Mouse (Mus musculus): ENCODE results near the gene Akr1b10. TPM values are rescaled to one million over a fixed set of nuclear protein-coding genes. Genes with fewer than 3 reads are reported as not detected.

The Akr1b10 gene
- polyA plus RNA-seq, 1 experiment: 38.2 TPM

- Histone ChIP-seq H3ac (ENCODE audit: control insufficient read depth, insufficient read length) (no peak overlapping the region), H3K79me2 (ENCODE audit: control insufficient read depth, insufficient read depth) (no peaks in the 10 kb centered on the region), H3K27me3 (ENCODE audit: control insufficient read depth, insufficient read depth, insufficient read length) (no peaks in the 10 kb centered on the region), H3K4me3 (no peak overlapping the region), H3K36me3 (ENCODE audit: control insufficient read depth, insufficient read depth) (peaks cover 29% of the 10 kb centered on the region), H3K4me2 (ENCODE audit: low read depth) (no peak overlapping the region)
- TF ChIP-seq REST (IDR thresholded peaks at IDR 0.05; ENCODE audit: insufficient read depth, insufficient read length) (no peak), MAX (IDR thresholded peaks at IDR 0.05; ENCODE audit: low read depth) (no peak), MYOD1 (IDR thresholded peaks at IDR 0.05; ENCODE audit: control insufficient read depth in 1 of 3, insufficient read length in 2 of 3, low read depth in 2 of 3) (no peak), POLR2A (IDR thresholded peaks at IDR 0.05; ENCODE audit: insufficient read length, low read depth) (no peak), CEBPB (IDR thresholded peaks at IDR 0.05; ENCODE audit: insufficient read depth, poor library complexity, severe bottlenecking) (no peak), TCF12 (IDR thresholded peaks at IDR 0.05; ENCODE audit: insufficient read depth, poor library complexity, severe bottlenecking) (no peak), E2F4 (IDR thresholded peaks at IDR 0.05; ENCODE audit: insufficient read depth) (no peak), SRF (IDR thresholded peaks at IDR 0.05; ENCODE audit: control insufficient read depth, insufficient read length, low read depth) (no peak), TCF3 (IDR thresholded peaks at IDR 0.05; ENCODE audit: insufficient read length, low read depth) (no peak), USF1 (IDR thresholded peaks at IDR 0.05; ENCODE audit: low read depth) (no peak), POLR2AphosphoS2 (IDR thresholded peaks at IDR 0.05; ENCODE audit: insufficient read length, low read depth) (no peak), MYOG (IDR thresholded peaks at IDR 0.05; ENCODE audit: control insufficient read depth in 1 of 3, insufficient read depth in 1 of 3, insufficient read length in 2 of 3, low read depth in 2 of 3) (no peak)
Observed at GRCm38 (mm10) chr6:34399606-34400220, 15.7 kb downstream of the Akr1b10 start.

GRCm38 (mm10) chr6:34400696-34401095 is 16.7 kb downstream of the Akr1b10 start:
- no peak overlapping the region for H3K4me3 ChIP-seq
- H3K4me2 ChIP-seq (ENCODE audit: low read depth): no peak overlapping the region
- no peaks in the 10 kb centered on the region for H3K79me2 ChIP-seq (ENCODE audit: control insufficient read depth, insufficient read depth)
- H3K27me3 ChIP-seq (ENCODE audit: control insufficient read depth, insufficient read depth, insufficient read length): no peaks in the 10 kb centered on the region
- H3K36me3 ChIP-seq (ENCODE audit: control insufficient read depth, insufficient read depth): peaks cover 27% of the 10 kb centered on the region
- TF ChIP-seq POLR2AphosphoS2 (IDR thresholded peaks at IDR 0.05; ENCODE audit: insufficient read length, low read depth): no peak
- no peak for TF ChIP-seq MYOG (IDR thresholded peaks at IDR 0.05; ENCODE audit: control insufficient read depth in 1 of 3, insufficient read depth in 1 of 3, insufficient read length in 2 of 3, low read depth in 2 of 3)
- TF ChIP-seq TCF3 (IDR thresholded peaks at IDR 0.05; ENCODE audit: insufficient read length, low read depth): no peak
- TF ChIP-seq CEBPB (IDR thresholded peaks at IDR 0.05; ENCODE audit: insufficient read depth, poor library complexity, severe bottlenecking): no peak
- no peak for TF ChIP-seq MAX (IDR thresholded peaks at IDR 0.05; ENCODE audit: low read depth)
- no peak for TF ChIP-seq MYOD1 (IDR thresholded peaks at IDR 0.05; ENCODE audit: control insufficient read depth in 1 of 3, insufficient read length in 2 of 3, low read depth in 2 of 3)
- TF ChIP-seq REST (IDR thresholded peaks at IDR 0.05; ENCODE audit: insufficient read depth, insufficient read length): no peak
- TF ChIP-seq SRF (IDR thresholded peaks at IDR 0.05; ENCODE audit: control insufficient read depth, insufficient read length, low read depth): no peak
- TF ChIP-seq USF1 (IDR thresholded peaks at IDR 0.05; ENCODE audit: low read depth): no peak
- no peak overlapping the region for H3ac ChIP-seq (ENCODE audit: control insufficient read depth, insufficient read length)

DNA sequence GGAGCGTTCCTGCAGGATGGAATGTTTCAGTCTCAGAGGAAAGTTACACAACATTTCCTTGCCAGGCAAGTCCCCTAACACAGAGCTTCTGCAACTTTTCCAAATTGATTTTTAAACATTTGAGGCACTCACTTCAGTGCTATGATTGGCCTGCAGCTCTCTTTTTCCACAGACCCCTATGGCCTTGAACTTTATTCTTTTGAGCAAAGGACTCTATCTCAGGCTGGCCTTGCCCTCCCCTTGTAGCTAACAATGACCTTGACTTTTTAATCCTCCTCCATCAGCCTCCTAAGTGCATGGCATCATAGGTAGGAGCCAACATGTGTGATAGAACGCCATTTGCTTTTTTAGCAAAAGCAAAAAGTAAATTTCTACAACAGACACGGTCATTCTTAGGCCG is 22.7 kb downstream of the Akr1b10 start:
- Histone ChIP-seq H3K79me2 (ENCODE audit: control insufficient read depth, insufficient read depth) (no peaks in the 10 kb centered on the region), H3K36me3 (ENCODE audit: control insufficient read depth, insufficient read depth) (no peaks in the 10 kb centered on the region), H3K27me3 (ENCODE audit: control insufficient read depth, insufficient read depth, insufficient read length) (no peaks in the 10 kb centered on the region), H3ac (ENCODE audit: control insufficient read depth, insufficient read length) (no peak overlapping the region), H3K4me3 (no peak overlapping the region), H3K4me2 (ENCODE audit: low read depth) (no peak overlapping the region)
- TF ChIP-seq MAX (IDR thresholded peaks at IDR 0.05; ENCODE audit: low read depth): no peak
- no peak for TF ChIP-seq POLR2A (IDR thresholded peaks at IDR 0.05; ENCODE audit: insufficient read length, low read depth)
- no peak for TF ChIP-seq CEBPB (IDR thresholded peaks at IDR 0.05; ENCODE audit: insufficient read depth, poor library complexity, severe bottlenecking)
- no peak for TF ChIP-seq USF1 (IDR thresholded peaks at IDR 0.05; ENCODE audit: low read depth)
- TF ChIP-seq E2F4 (IDR thresholded peaks at IDR 0.05; ENCODE audit: insufficient read depth): no peak
- no peak for TF ChIP-seq MYOG (IDR thresholded peaks at IDR 0.05; ENCODE audit: control insufficient read depth in 1 of 3, insufficient read depth in 1 of 3, insufficient read length in 2 of 3, low read depth in 2 of 3)
- TF ChIP-seq SRF (IDR thresholded peaks at IDR 0.05; ENCODE audit: control insufficient read depth, insufficient read length, low read depth): no peak
- TF ChIP-seq REST (IDR thresholded peaks at IDR 0.05; ENCODE audit: insufficient read depth, insufficient read length): no peak
- no peak for TF ChIP-seq POLR2AphosphoS2 (IDR thresholded peaks at IDR 0.05; ENCODE audit: insufficient read length, low read depth)
- TF ChIP-seq TCF3 (IDR thresholded peaks at IDR 0.05; ENCODE audit: insufficient read length, low read depth): no peak
- no peak for TF ChIP-seq TCF12 (IDR thresholded peaks at IDR 0.05; ENCODE audit: insufficient read depth, poor library complexity, severe bottlenecking)
- TF ChIP-seq MYOD1 (IDR thresholded peaks at IDR 0.05; ENCODE audit: control insufficient read depth in 1 of 3, insufficient read length in 2 of 3, low read depth in 2 of 3): no peak

GRCm38 (mm10) chr6:34407403-34407802 is 23.4 kb downstream of the Akr1b10 start:
- no peak overlapping the region for H3K4me3 ChIP-seq
- no peaks in the 10 kb centered on the region for H3K79me2 ChIP-seq (ENCODE audit: control insufficient read depth, insufficient read depth)

More at GRCm38 (mm10) chr6:34407403-34407802, 23.4 kb downstream of the Akr1b10 start:
- no peak overlapping the region for H3ac ChIP-seq (ENCODE audit: control insufficient read depth, insufficient read length)
- no peaks in the 10 kb centered on the region for H3K36me3 ChIP-seq (ENCODE audit: control insufficient read depth, insufficient read depth)
- no peak overlapping the region for H3K4me2 ChIP-seq (ENCODE audit: low read depth)
- TF ChIP-seq TCF12 (IDR thresholded peaks at IDR 0.05; ENCODE audit: insufficient read depth, poor library complexity, severe bottlenecking) (no peak), E2F4 (IDR thresholded peaks at IDR 0.05; ENCODE audit: insufficient read depth) (no peak), POLR2A (IDR thresholded peaks at IDR 0.05; ENCODE audit: insufficient read length, low read depth) (no peak), REST (IDR thresholded peaks at IDR 0.05; ENCODE audit: insufficient read depth, insufficient read length) (no peak), SRF (IDR thresholded peaks at IDR 0.05; ENCODE audit: control insufficient read depth, insufficient read length, low read depth) (no peak), TCF3 (IDR thresholded peaks at IDR 0.05; ENCODE audit: insufficient read length, low read depth) (no peak), MYOD1 (IDR thresholded peaks at IDR 0.05; ENCODE audit: control insufficient read depth in 1 of 3, insufficient read length in 2 of 3, low read depth in 2 of 3) (no peak)
- no peaks in the 10 kb centered on the region for H3K27me3 ChIP-seq (ENCODE audit: control insufficient read depth, insufficient read depth, insufficient read length)
